Mouse (Mus musculus): Measurements from ENCODE around the gene Cd5. TPM values are rescaled to one million over a fixed set of nuclear protein-coding genes. Genes with fewer than 3 reads are reported as not detected.

Cd5 gene
- polyA plus RNA-seq, 1 experiment = 0.04 TPM

GRCm38 (mm10) chr19:10783168-10783567, 44.4 kb upstream of the Cd5 start:
- TF ChIP-seq MAX (IDR thresholded peaks at IDR 0.05) = no peak
- TF ChIP-seq MYOD1 (IDR thresholded peaks at IDR 0.05; ENCODE audit: control insufficient read depth, insufficient read length, low read depth) = no peak
- no peak for TF ChIP-seq MYOG (IDR thresholded peaks at IDR 0.05; ENCODE audit: control insufficient read depth, extremely low read depth, insufficient read length)
- no peak for TF ChIP-seq CTCF (IDR thresholded peaks at IDR 0.05; ENCODE audit: control insufficient read depth, insufficient read depth, insufficient read length)
- TF ChIP-seq CEBPB (IDR thresholded peaks at IDR 0.05; ENCODE audit: low read depth) = no peak
- TF ChIP-seq USF1 (IDR thresholded peaks at IDR 0.05; ENCODE audit: low read depth) = no peak
- H3K4me3 ChIP-seq (ENCODE audit: insufficient read depth, poor library complexity, severe bottlenecking) = no peak overlapping the region
- no peaks in the 10 kb centered on the region for H3K79me2 ChIP-seq (ENCODE audit: control insufficient read depth, insufficient read depth)
- H3K36me3 ChIP-seq (ENCODE audit: control insufficient read depth, insufficient read depth) = no peaks in the 10 kb centered on the region
- no peaks in the 10 kb centered on the region for H3K27me3 ChIP-seq (ENCODE audit: control insufficient read depth, insufficient read depth, insufficient read length)
- no peaks in the 10 kb centered on the region for H3K79me3 ChIP-seq (ENCODE audit: low read depth)
- H3ac ChIP-seq (ENCODE audit: control insufficient read depth, insufficient read length, low read depth) = no peak overlapping the region

DNA sequence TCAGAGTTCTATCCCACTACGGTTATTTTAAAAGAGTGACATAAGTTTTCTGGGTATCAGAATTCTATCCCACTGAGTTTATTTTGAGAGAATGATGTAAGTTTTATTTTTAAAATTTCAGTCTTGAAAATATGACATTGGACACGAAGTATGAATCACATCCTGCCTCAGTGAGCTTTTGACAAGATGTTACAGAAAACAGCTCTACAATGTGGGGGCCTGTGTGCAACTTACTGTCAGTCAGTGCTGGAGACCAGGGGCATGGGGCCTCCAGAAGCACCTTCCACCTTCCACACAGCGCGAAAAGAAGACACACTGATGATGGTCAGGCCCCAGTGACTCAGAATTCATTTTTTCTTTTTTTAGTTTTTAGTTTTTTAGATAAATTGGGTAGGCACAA, 42.8 kb upstream of the Cd5 start:
- TF ChIP-seq CTCF (IDR thresholded peaks at IDR 0.05; ENCODE audit: control insufficient read depth, insufficient read depth, insufficient read length) = no peak
- no peak for TF ChIP-seq MAX (IDR thresholded peaks at IDR 0.05)
- TF ChIP-seq MYOD1 (IDR thresholded peaks at IDR 0.05; ENCODE audit: control insufficient read depth, insufficient read length, low read depth) = no peak
- TF ChIP-seq FOSL1 (IDR thresholded peaks at IDR 0.05; ENCODE audit: insufficient read depth, low read length, poor library complexity, severe bottlenecking) = no peak
- TF ChIP-seq USF1 (IDR thresholded peaks at IDR 0.05; ENCODE audit: low read depth) = no peak
- no peak for TF ChIP-seq MYOG (IDR thresholded peaks at IDR 0.05; ENCODE audit: control insufficient read depth, extremely low read depth, insufficient read length)
- no peaks in the 10 kb centered on the region for H3K36me3 ChIP-seq (ENCODE audit: control insufficient read depth, insufficient read depth)
- H3K79me3 ChIP-seq (ENCODE audit: low read depth) = no peaks in the 10 kb centered on the region
- no peaks in the 10 kb centered on the region for H3K27me3 ChIP-seq (ENCODE audit: control insufficient read depth, insufficient read depth, insufficient read length)
- H3ac ChIP-seq (ENCODE audit: control insufficient read depth, insufficient read length, low read depth) = no peak overlapping the region
- no peaks in the 10 kb centered on the region for H3K79me2 ChIP-seq (ENCODE audit: control insufficient read depth, insufficient read depth)
- H3K4me3 ChIP-seq (ENCODE audit: insufficient read depth, poor library complexity, severe bottlenecking) = no peak overlapping the region

GRCm38 (mm10) chr19:10776906-10777305, 38.1 kb upstream of the Cd5 start:
- Histone ChIP-seq H3K79me3 (ENCODE audit: low read depth) (no peaks in the 10 kb centered on the region), H3K79me2 (ENCODE audit: control insufficient read depth, insufficient read depth) (no peaks in the 10 kb centered on the region), H3ac (ENCODE audit: control insufficient read depth, insufficient read length, low read depth) (no peak overlapping the region), H3K4me3 (ENCODE audit: insufficient read depth, poor library complexity, severe bottlenecking) (no peak overlapping the region), H3K27me3 (ENCODE audit: control insufficient read depth, insufficient read depth, insufficient read length) (no peaks in the 10 kb centered on the region), H3K36me3 (ENCODE audit: control insufficient read depth, insufficient read depth) (no peaks in the 10 kb centered on the region)
- no peak for TF ChIP-seq MYOG (IDR thresholded peaks at IDR 0.05; ENCODE audit: control insufficient read depth, extremely low read depth, insufficient read length)
- TF ChIP-seq MYOD1 (IDR thresholded peaks at IDR 0.05; ENCODE audit: control insufficient read depth, insufficient read length, low read depth) = no peak
- TF ChIP-seq MAX (IDR thresholded peaks at IDR 0.05) = no peak
- no peak for TF ChIP-seq CEBPB (IDR thresholded peaks at IDR 0.05; ENCODE audit: low read depth)
- TF ChIP-seq FOSL1 (IDR thresholded peaks at IDR 0.05; ENCODE audit: insufficient read depth, low read length, poor library complexity, severe bottlenecking) = no peak
- TF ChIP-seq USF1 (IDR thresholded peaks at IDR 0.05; ENCODE audit: low read depth) = no peak
- no peak for TF ChIP-seq CTCF (IDR thresholded peaks at IDR 0.05; ENCODE audit: control insufficient read depth, insufficient read depth, insufficient read length)

DNA sequence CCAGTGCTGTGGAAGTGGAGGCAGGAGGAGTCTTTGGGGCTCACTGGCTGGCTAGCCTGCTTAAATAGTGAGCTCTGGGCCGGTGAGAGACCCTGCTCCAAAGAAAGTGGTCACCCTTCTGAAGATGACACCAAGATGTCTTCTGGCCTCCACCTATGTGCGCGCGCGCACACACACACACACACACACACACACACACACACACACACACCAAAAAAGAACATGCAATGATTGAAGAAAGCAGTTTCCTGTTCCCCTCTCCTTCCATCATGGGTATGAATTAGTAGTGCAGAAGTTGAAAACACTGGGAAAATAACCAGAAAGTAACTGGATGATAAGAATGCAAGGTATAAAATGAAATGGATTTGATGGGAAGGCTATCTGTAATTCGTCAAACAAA, 35.3 kb upstream of the Cd5 start:
- TF ChIP-seq MYOG (IDR thresholded peaks at IDR 0.05; ENCODE audit: control insufficient read depth, extremely low read depth, insufficient read length) (no peak), USF1 (IDR thresholded peaks at IDR 0.05; ENCODE audit: low read depth) (no peak), FOSL1 (IDR thresholded peaks at IDR 0.05; ENCODE audit: insufficient read depth, low read length, poor library complexity, severe bottlenecking) (no peak), MYOD1 (IDR thresholded peaks at IDR 0.05; ENCODE audit: control insufficient read depth, insufficient read length, low read depth) (no peak), CTCF (IDR thresholded peaks at IDR 0.05; ENCODE audit: control insufficient read depth, insufficient read depth, insufficient read length) (no peak), CEBPB (IDR thresholded peaks at IDR 0.05; ENCODE audit: low read depth) (no peak), MAX (IDR thresholded peaks at IDR 0.05) (no peak)
- no peaks in the 10 kb centered on the region for H3K27me3 ChIP-seq (ENCODE audit: control insufficient read depth, insufficient read depth, insufficient read length)

DNA sequence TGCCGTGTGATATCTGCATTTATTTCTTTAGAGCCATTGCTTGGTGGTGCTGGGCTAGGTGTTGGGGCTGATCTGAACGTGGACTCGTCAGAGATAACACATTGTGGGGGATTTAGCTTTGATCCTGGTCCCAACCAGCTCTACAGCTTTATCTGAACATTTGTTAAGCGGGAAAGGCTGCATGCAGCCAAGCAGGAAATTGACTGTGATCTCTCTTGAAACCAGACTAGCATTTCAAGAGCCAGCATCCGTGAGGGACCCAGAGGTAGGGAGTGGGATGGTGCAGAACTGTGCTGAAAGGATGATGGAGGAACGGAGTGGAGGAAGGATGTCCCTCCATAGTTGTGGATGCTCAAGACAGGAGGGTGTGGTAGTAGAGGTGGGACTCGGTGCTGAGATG, 34.6 kb upstream of the Cd5 start:
- H3ac ChIP-seq (ENCODE audit: control insufficient read depth, insufficient read length, low read depth) = no peak overlapping the region
- H3K4me3 ChIP-seq (ENCODE audit: insufficient read depth, poor library complexity, severe bottlenecking) = no peak overlapping the region
- no peaks in the 10 kb centered on the region for H3K79me3 ChIP-seq (ENCODE audit: low read depth)
- no peaks in the 10 kb centered on the region for H3K27me3 ChIP-seq (ENCODE audit: control insufficient read depth, insufficient read depth, insufficient read length)
- no peak for TF ChIP-seq MAX (IDR thresholded peaks at IDR 0.05)
- TF ChIP-seq CEBPB (IDR thresholded peaks at IDR 0.05; ENCODE audit: low read depth) = no peak
- TF ChIP-seq USF1 (IDR thresholded peaks at IDR 0.05; ENCODE audit: low read depth) = no peak
- TF ChIP-seq CTCF (IDR thresholded peaks at IDR 0.05; ENCODE audit: control insufficient read depth, insufficient read depth, insufficient read length) = no peak
- no peak for TF ChIP-seq FOSL1 (IDR thresholded peaks at IDR 0.05; ENCODE audit: insufficient read depth, low read length, poor library complexity, severe bottlenecking)
- TF ChIP-seq MYOD1 (IDR thresholded peaks at IDR 0.05; ENCODE audit: control insufficient read depth, insufficient read length, low read depth) = no peak
- no peak for TF ChIP-seq MYOG (IDR thresholded peaks at IDR 0.05; ENCODE audit: control insufficient read depth, extremely low read depth, insufficient read length)
- H3K79me2 ChIP-seq (ENCODE audit: control insufficient read depth, insufficient read depth) = no peaks in the 10 kb centered on the region
- no peaks in the 10 kb centered on the region for H3K36me3 ChIP-seq (ENCODE audit: control insufficient read depth, insufficient read depth)

More for the DNA sequence above, 35.3 kb upstream of the Cd5 start:
- Histone ChIP-seq H3K4me3 (ENCODE audit: insufficient read depth, poor library complexity, severe bottlenecking) (no peak overlapping the region), H3K36me3 (ENCODE audit: control insufficient read depth, insufficient read depth) (no peaks in the 10 kb centered on the region), H3ac (ENCODE audit: control insufficient read depth, insufficient read length, low read depth) (no peak overlapping the region), H3K79me3 (ENCODE audit: low read depth) (no peaks in the 10 kb centered on the region), H3K79me2 (ENCODE audit: control insufficient read depth, insufficient read depth) (no peaks in the 10 kb centered on the region)

GRCm38 (mm10) chr19:10772866-10773265, 34.1 kb upstream of the Cd5 start:
- Histone ChIP-seq H3K4me3 (ENCODE audit: insufficient read depth, poor library complexity, severe bottlenecking) (no peak overlapping the region), H3K36me3 (ENCODE audit: control insufficient read depth, insufficient read depth) (no peaks in the 10 kb centered on the region), H3K79me2 (ENCODE audit: control insufficient read depth, insufficient read depth) (no peaks in the 10 kb centered on the region), H3K27me3 (ENCODE audit: control insufficient read depth, insufficient read depth, insufficient read length) (no peaks in the 10 kb centered on the region), H3K79me3 (ENCODE audit: low read depth) (no peaks in the 10 kb centered on the region), H3ac (ENCODE audit: control insufficient read depth, insufficient read length, low read depth) (no peak overlapping the region)
- TF ChIP-seq FOSL1 (IDR thresholded peaks at IDR 0.05; ENCODE audit: insufficient read depth, low read length, poor library complexity, severe bottlenecking) (no peak), MYOD1 (IDR thresholded peaks at IDR 0.05; ENCODE audit: control insufficient read depth, insufficient read length, low read depth) (no peak), USF1 (IDR thresholded peaks at IDR 0.05; ENCODE audit: low read depth) (no peak)

All from C2C12 (cell line).